Mouse (Mus musculus) hindbrain, embryonic 14.5 days (tissue): ENCODE results near the gene Cpxm2. TPM values are rescaled to one million over a fixed set of nuclear protein-coding genes. Genes with fewer than 3 reads are reported as not detected.

ENCODE experiments used
- ATAC-seq: fragments of 200-750 bp; cut with Nextera tagmentation; 2 replicates; pipeline ENCODE4 v1.8.0; 2017; ENCODE audit warnings: moderate number of reproducible peaks, mild to moderate bottlenecking, moderate TSS enrichment, moderate library complexity; ENCODE audit not compliant: low FRiP score
- DNase-seq: peaks from one replicate; pipeline ENCODE4 v3.0.0-alpha.2; 2015; ENCODE audit warnings: low spot score
- H3K27ac ChIP-seq: fragments of 300-500 bp; sonication (generic); 2 replicates; pipeline ENCODE4 v1.5.1; 2014; ENCODE audit warnings: mild to moderate bottlenecking, moderate library complexity
- H3K27me3 ChIP-seq: fragments of 300-500 bp; sonication (generic); 2 replicates; pipeline ENCODE4 v1.6.1; 2014; ENCODE audit warnings: mild to moderate bottlenecking, low read length, mixed read lengths; ENCODE audit not compliant: control insufficient read depth, insufficient read depth
- H3K36me3 ChIP-seq: fragments of 300-500 bp; sonication (generic); replicated peaks from 2 replicates; pipeline ENCODE4 v1.6.1; 2014; ENCODE audit not compliant: control insufficient read depth, insufficient read depth
- H3K4me1 ChIP-seq: fragments of 300-500 bp; sonication (generic); replicated peaks from 2 replicates; pipeline ENCODE4 v1.6.1; 2014; ENCODE audit warnings: antibody characterized with exemption, low read length, mixed read lengths; ENCODE audit not compliant: control insufficient read depth, insufficient read depth
- H3K4me2 ChIP-seq: fragments of 300-500 bp; sonication (generic); replicated peaks from 2 replicates; pipeline ENCODE4 v1.6.1; 2014; ENCODE audit warnings: mild to moderate bottlenecking, moderate library complexity
- H3K4me3 ChIP-seq: fragments of 300-500 bp; sonication (generic); replicated peaks from 2 replicates; pipeline ENCODE4 v1.5.1; 2014; ENCODE audit warnings: mild to moderate bottlenecking, low read length
- H3K9ac ChIP-seq: fragments of 300-500 bp; sonication (generic); 2 replicates; pipeline ENCODE4 v1.6.1; 2014
- H3K9me3 ChIP-seq: fragments of 300-500 bp; sonication (generic); 2 replicates; pipeline ENCODE4 v1.6.1; 2016; ENCODE audit warnings: low read length; ENCODE audit not compliant: control insufficient read depth
- whole genome bisulfite sequencing: fragments of 180-500 bp; shearing (Covaris S2); extraction: QIAGEN DNeasy Blood & Tissue Kit; methylation state at CpG from one replicate; pipeline ENCODE4 v1.1.7; 2014; 5-methylcytosine and 5-hydroxymethylcytosine counted together
- polyA plus RNA-seq: library from polyadenylated mRNA; unstranded; fragments of >200 nt; fragmentation: Nextera tagmentation; extraction: Ambion mirVana; gene quantifications from 2 replicates; pipeline ENCODE4 v1.2.1, GENCODE M21; 2014

Gene Cpxm2
- polyA plus RNA-seq, 1 experiment from 2014 or later: 2.1 TPM

GRCm38 (mm10) chr7:132110308-132110707 lies 44.2 kb downstream of the Cpxm2 start:
- ATAC-seq (no peak), DNase-seq (no peak)
- Histone ChIP-seq H3K9ac (no peak overlapping the region), H3K4me2 (no peak overlapping the region), H3K4me1 (no peaks in the 10 kb centered on the region), H3K27me3 (no peaks in the 10 kb centered on the region), H3K27ac (no peak overlapping the region), H3K9me3 (no peaks in the 10 kb centered on the region), H3K4me3 (no peak overlapping the region), H3K36me3 (no peaks in the 10 kb centered on the region)
- 80% methylated on average over 3 of the region's 3 CpGs for WGBS

GRCm38 (mm10) chr7:132106891-132107290 lies 47.6 kb downstream of the Cpxm2 start:
- Histone ChIP-seq H3K27me3 (no peaks in the 10 kb centered on the region), H3K4me1 (no peaks in the 10 kb centered on the region), H3K9ac (no peak overlapping the region), H3K36me3 (no peaks in the 10 kb centered on the region), H3K4me3 (no peak overlapping the region), H3K9me3 (no peaks in the 10 kb centered on the region), H3K4me2 (no peak overlapping the region), H3K27ac (no peak overlapping the region)
- WGBS: 80% methylated on average over 4 of the region's 4 CpGs
- DNase-seq: no peak
- ATAC-seq: no peak

- 84% methylated on average over 4 of the region's 4 CpGs for WGBS
- Histone ChIP-seq H3K4me2 (no peak overlapping the region), H3K27me3 (no peaks in the 10 kb centered on the region), H3K27ac (no peak overlapping the region), H3K4me1 (no peaks in the 10 kb centered on the region), H3K4me3 (no peak overlapping the region), H3K36me3 (no peaks in the 10 kb centered on the region), H3K9me3 (no peaks in the 10 kb centered on the region), H3K9ac (no peak overlapping the region)
- DNase-seq (no peak), ATAC-seq (no peak)
Measured at GRCm38 (mm10) chr7:132105326-132105725, 49.2 kb downstream of the Cpxm2 start.

GRCm38 (mm10) chr7:132098441-132098840 lies 56.1 kb downstream of the Cpxm2 start:
- Histone ChIP-seq H3K4me3 (no peak overlapping the region), H3K9me3 (no peaks in the 10 kb centered on the region), H3K4me2 (no peak overlapping the region), H3K27me3 (no peaks in the 10 kb centered on the region), H3K4me1 (no peaks in the 10 kb centered on the region), H3K36me3 (no peaks in the 10 kb centered on the region), H3K27ac (no peak overlapping the region), H3K9ac (no peak overlapping the region)
- ATAC-seq (no peak), DNase-seq (no peak)
- 63% methylated on average over 4 of the region's 4 CpGs for WGBS

- Histone ChIP-seq H3K4me3 (no peak overlapping the region), H3K36me3 (no peaks in the 10 kb centered on the region), H3K27ac (no peak overlapping the region), H3K4me2 (no peak overlapping the region), H3K9me3 (no peaks in the 10 kb centered on the region), H3K4me1 (no peaks in the 10 kb centered on the region), H3K27me3 (no peaks in the 10 kb centered on the region), H3K9ac (no peak overlapping the region)
- no peak for ATAC-seq
- no peak for DNase-seq
- 84% methylated on average over 7 of the region's 7 CpGs for WGBS
Measured at GRCm38 (mm10) chr7:132094666-132095065, 59.9 kb downstream of the Cpxm2 start.

GRCm38 (mm10) chr7:132091551-132091950 lies 63.0 kb downstream of the Cpxm2 start:
- ATAC-seq (no peak), DNase-seq (no peak)
- Histone ChIP-seq H3K4me1 (no peaks in the 10 kb centered on the region), H3K9ac (no peak overlapping the region), H3K9me3 (no peaks in the 10 kb centered on the region), H3K27me3 (no peaks in the 10 kb centered on the region), H3K36me3 (no peaks in the 10 kb centered on the region), H3K4me3 (no peak overlapping the region), H3K4me2 (no peak overlapping the region), H3K27ac (no peak overlapping the region)
- 92% methylated on average over 7 of the region's 7 CpGs for WGBS

GRCm38 (mm10) chr7:132088606-132089005 lies 65.9 kb downstream of the Cpxm2 start:
- no peak for DNase-seq
- WGBS: 80% methylated on average over 6 of the region's 6 CpGs
- H3K36me3 ChIP-seq: no peaks in the 10 kb centered on the region
- no peaks in the 10 kb centered on the region for H3K9me3 ChIP-seq
- no peak overlapping the region for H3K27ac ChIP-seq
- no peaks in the 10 kb centered on the region for H3K4me1 ChIP-seq
- no peak for ATAC-seq
- H3K4me2 ChIP-seq: no peak overlapping the region
- no peaks in the 10 kb centered on the region for H3K27me3 ChIP-seq
- H3K9ac ChIP-seq: no peak overlapping the region
- no peak overlapping the region for H3K4me3 ChIP-seq

- H3K27me3 ChIP-seq: no peaks in the 10 kb centered on the region
- 76% methylated on average over 4 of the region's 4 CpGs for WGBS
- H3K9me3 ChIP-seq: no peaks in the 10 kb centered on the region
- ATAC-seq: no peak
- no peak overlapping the region for H3K27ac ChIP-seq
- H3K4me2 ChIP-seq: no peak overlapping the region
- H3K36me3 ChIP-seq: no peaks in the 10 kb centered on the region
- no peak for DNase-seq
- no peaks in the 10 kb centered on the region for H3K4me1 ChIP-seq
- H3K4me3 ChIP-seq: no peak overlapping the region
- H3K9ac ChIP-seq: no peak overlapping the region
Measured at GRCm38 (mm10) chr7:132088181-132088580, 66.4 kb downstream of the Cpxm2 start.

- H3K27me3 ChIP-seq: no peaks in the 10 kb centered on the region
- no peak overlapping the region for H3K4me3 ChIP-seq
- H3K36me3 ChIP-seq: no peaks in the 10 kb centered on the region
- DNase-seq (no peak), ATAC-seq (no peak)
- WGBS: 75% methylated on average over 1 of the region's 1 CpGs
- H3K27ac ChIP-seq: no peak overlapping the region
- H3K4me1 ChIP-seq: no peaks in the 10 kb centered on the region
- H3K4me2 ChIP-seq: no peak overlapping the region
- H3K9ac ChIP-seq: no peak overlapping the region
- no peaks in the 10 kb centered on the region for H3K9me3 ChIP-seq
Measured at GRCm38 (mm10) chr7:132075825-132076224, 78.7 kb downstream of the Cpxm2 start.

- 74% methylated on average over 3 of the region's 3 CpGs for WGBS
- no peak overlapping the region for H3K4me2 ChIP-seq
- ATAC-seq: no peak
- no peak overlapping the region for H3K4me3 ChIP-seq
- H3K36me3 ChIP-seq: no peaks in the 10 kb centered on the region
- H3K4me1 ChIP-seq: no peaks in the 10 kb centered on the region
- no peak overlapping the region for H3K9ac ChIP-seq
- H3K9me3 ChIP-seq: no peaks in the 10 kb centered on the region
- H3K27me3 ChIP-seq: no peaks in the 10 kb centered on the region
- no peak overlapping the region for H3K27ac ChIP-seq
- no peak for DNase-seq
Measured at GRCm38 (mm10) chr7:132074503-132074902, 80.0 kb downstream of the Cpxm2 start.
